ENCODE assay signal across 28 mouse cellular contexts in genomic region chr4:107344612-107345011, GRCm38 (mm10). TPM values are rescaled to one million over a fixed set of nuclear protein-coding genes. Genes with fewer than 3 reads are reported as not detected.
DNase-seq lines count a peak whose midpoint lies in the region; ATAC-seq lines count a peak whose summit lies in the region.
"Had no signal": no experiment of that assay in that cellular context is flagged by ENCODE, and none has a peak within 500 bp of the region (broad histone marks: within the 10 kb centered on the region; RNA-seq: fewer than 3 reads in every experiment).

No protein-coding gene starts in this region.

- H3K27ac ChIP-seq in neural tube, embryonic 15.5 days (replicated peaks) = peak overlapping the region; percentile 48; the same call in 1 of the 2 replicates
- H3K27ac ChIP-seq: embryonic facial prominence, embryonic 15.5 days; heart, embryonic 10.5 days; liver, embryonic 15.5 days; lung, embryonic 15.5 days; midbrain, embryonic 10.5 days; stomach, embryonic 15.5 days had no signal

- WGBS in neural tube, embryonic 15.5 days = 73% methylated on average over 7 of the region's 7 CpGs

- peak; percentile 69 for ATAC-seq in frontal cortex, adult (ENCODE audit: low TSS enrichment)
- ATAC-seq in neural tube, embryonic 15.5 days (ENCODE audit: low FRiP score) = peak; percentile 54; the same call in 1 of the 2 replicates
- ATAC-seq: forebrain, embryonic 14.5 days; intestine, postnatal 0 days had no signal

- no peaks in the 10 kb centered on the region for H3K27me3 ChIP-seq in neural tube, embryonic 15.5 days (replicated peaks)
- H3K27me3 ChIP-seq: embryonic facial prominence, embryonic 15.5 days; liver, embryonic 15.5 days; lung, embryonic 15.5 days; stomach, embryonic 15.5 days had no signal

- no peak overlapping the region for H3K9ac ChIP-seq in neural tube, embryonic 15.5 days (replicated peaks)
- H3K9ac ChIP-seq: embryonic facial prominence, embryonic 15.5 days; liver, embryonic 15.5 days; lung, embryonic 15.5 days; stomach, embryonic 15.5 days had no signal

- no peak overlapping the region for H3K4me2 ChIP-seq in neural tube, embryonic 15.5 days
- H3K4me2 ChIP-seq: embryonic facial prominence, embryonic 15.5 days; liver, embryonic 15.5 days; lung, embryonic 15.5 days; stomach, embryonic 15.5 days had no signal

- no peak for DNase-seq in frontal cortex, postnatal 14 days (ENCODE audit: low spot score in 2 of 2)
- DNase-seq in layer of hippocampus, adult 8-10 months (ENCODE audit: low spot score in 2 of 2) = peak; percentile 30 to 33
- DNase-seq in layer of hippocampus, postnatal 14 days (ENCODE audit: low spot score in 2 of 2) = no peak
- DNase-seq in neural tube, embryonic 10.5 days (ENCODE audit: extremely low spot score, low spot score) = no peak
- DNase-seq in urinary bladder, postnatal 25 days (ENCODE audit: low spot score) = no peak
- DNase-seq: adrenal gland, postnatal 10 days; cerebellum, adult 2 months; cerebellum, postnatal 25 days; embryo, embryonic 11 days; gastrocnemius, postnatal 10 days; heart, postnatal 4 days; kidney, postnatal 25 days; liver; lung, postnatal 36 days; thymus, adult 18-20 months; thymus, postnatal 36 days had no signal

- H3K4me3 ChIP-seq in neural tube, embryonic 15.5 days (replicated peaks) = no peak overlapping the region
- H3K4me3 ChIP-seq: embryonic facial prominence, embryonic 15.5 days; heart, embryonic 10.5 days; liver, embryonic 15.5 days; lung, embryonic 15.5 days; midbrain, embryonic 10.5 days; stomach, embryonic 15.5 days had no signal

- no peaks in the 10 kb centered on the region for H3K9me3 ChIP-seq in neural tube, embryonic 15.5 days (replicated peaks)
- H3K9me3 ChIP-seq: embryonic facial prominence, embryonic 15.5 days; heart, embryonic 10.5 days; liver, embryonic 15.5 days; lung, embryonic 15.5 days; midbrain, embryonic 10.5 days; stomach, embryonic 15.5 days had no signal

- H3K4me1 ChIP-seq in neural tube, embryonic 15.5 days = peaks cover 16% of the 10 kb centered on the region
- H3K4me1 ChIP-seq: stomach, embryonic 15.5 days had no signal

- H3K36me3 ChIP-seq in neural tube, embryonic 15.5 days = peaks cover 15% of the 10 kb centered on the region; the same call in 1 of the 2 replicates
- H3K36me3 ChIP-seq: lung, embryonic 15.5 days had no signal

RNA-seq across cellular contexts. Expression of gene Ndc1, which starts 23.0 kb away (rescaled TPM):
- total RNA-seq in layer of hippocampus, adult 8-10 months (2022) = 10 to 100 TPM; 10.4 to 15.3 (median 12.2) TPM
- total RNA-seq in layer of hippocampus, postnatal 14 days (2021) = 10 to 100 TPM; 15.2 to 15.4 TPM
- polyA plus RNA-seq in neural tube, embryonic 15.5 days (2015; fragmentation: Nextera tagmentation; extraction: Ambion mirVana) = 17.1 and 20.5 TPM in 2 replicates

RNA-seq across cellular contexts. Expression of gene Yipf1, which starts 30.4 kb away (rescaled TPM):
- total RNA-seq in layer of hippocampus, adult 8-10 months (2022) = 10 to 100 TPM; 47.8 to 56.9 (median 50.6) TPM
- 10 to 100 TPM; 49.9 to 53.6 TPM for total RNA-seq in layer of hippocampus, postnatal 14 days (2021)
- 68.4 and 73.1 TPM in 2 replicates for polyA plus RNA-seq in neural tube, embryonic 15.5 days (2015; fragmentation: Nextera tagmentation; extraction: Ambion mirVana)

RNA-seq across cellular contexts. Expression of gene Dio1, which starts 37.6 kb away (rescaled TPM):
- not detected for total RNA-seq in layer of hippocampus, adult 8-10 months (2022)
- total RNA-seq in layer of hippocampus, postnatal 14 days (2021) = not detected
- polyA plus RNA-seq in neural tube, embryonic 15.5 days (2015; fragmentation: Nextera tagmentation; extraction: Ambion mirVana) = 1.3 TPM in 1 of 2 replicates, not detected in the other
- total RNA-seq: granulocyte monocyte progenitor cell, adult 5-6 weeks; heart, postnatal 4 days; left cerebral cortex, adult 8-10 months had no signal
- polyA plus RNA-seq: forebrain, embryonic 14.5 days; heart, embryonic 10.5 days; liver, embryonic 15.5 days; midbrain, embryonic 10.5 days had no signal

Comparison
In these comparisons a context has a peak if more than half of its experiments do, and no peak if none do; other contexts are left out.
1. DNase-seq: peak in layer of hippocampus, adult 8-10 months (2 of 2); none in frontal cortex, postnatal 14 days (0 of 2), layer of hippocampus, postnatal 14 days (0 of 2), neural tube, embryonic 10.5 days (single experiment) and urinary bladder, postnatal 25 days (single experiment).